Mouse (Mus musculus): ENCODE results near the gene Irf3.
A peak's percentile ranks its signal among the peaks of the same experiment; 100 is the strongest.
"Not testable (repeated sequence)": the region's sequence is repeated elsewhere in the genome, so short reads cannot be mapped to it uniquely, and the experiment has no call there.

The Irf3 gene

GRCm38 (mm10) chr7:45008411-45008810 lies 11.0 kb downstream of the Irf3 start:
- no peak for DNase-seq

- no peak for DNase-seq
These were observed 14.6 kb downstream of the Irf3 start for GRCm38 (mm10) chr7:45012011-45012410.

GRCm38 (mm10) chr7:45012824-45013223 lies 15.4 kb downstream of the Irf3 start:
- DNase-seq = no peak

GRCm38 (mm10) chr7:45013366-45014095 lies 16.1 kb downstream of the Irf3 start:
- no peak for DNase-seq

DNA sequence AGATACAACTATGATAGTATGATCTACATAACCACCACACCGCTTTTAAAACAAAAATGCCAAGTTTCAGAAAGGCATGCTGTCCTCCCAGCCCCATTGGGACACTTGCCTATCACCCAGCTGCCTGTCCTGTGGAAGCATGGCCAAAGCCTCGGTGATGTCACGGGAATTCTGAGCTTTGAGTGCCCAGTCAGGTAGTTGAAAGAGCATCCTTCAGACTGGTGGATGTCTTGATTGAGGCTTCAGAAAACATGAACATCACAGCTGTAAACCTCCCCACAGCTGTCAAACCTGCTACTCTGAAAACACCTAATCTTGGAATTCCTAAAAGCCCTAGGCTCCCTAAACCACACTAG lies 16.6 kb downstream of the Irf3 start:
- no peak for DNase-seq

- DNase-seq = no peak
These were observed 18.0 kb downstream of the Irf3 start for GRCm38 (mm10) chr7:45015344-45015956.

- DNase-seq = peak; percentile 100
These were observed 18.6 kb downstream of the Irf3 start, which contains the start of gene Scaf1 for GRCm38 (mm10) chr7:45015957-45016612. Gene Scaf1 (minus strand): TSS chr7:45016363.

DNA sequence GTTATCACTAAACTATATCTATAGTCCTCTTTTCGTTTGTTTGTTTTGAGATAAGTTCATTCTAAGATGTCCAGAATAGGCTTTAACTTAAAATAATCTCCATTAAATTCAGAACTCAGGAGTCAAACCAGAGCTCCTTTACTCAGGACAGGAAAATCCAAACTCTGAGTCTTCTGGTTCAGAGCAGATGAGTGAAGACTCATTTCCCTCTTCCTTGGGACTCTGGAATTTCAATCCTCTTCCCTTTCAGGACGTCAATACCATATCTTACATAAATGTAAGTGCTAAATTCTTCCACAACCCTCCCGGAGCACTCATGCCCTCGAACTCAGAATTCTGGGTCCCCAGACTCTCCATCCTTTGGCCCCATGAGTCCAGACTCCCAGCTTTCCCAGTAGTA lies 19.3 kb downstream of the Irf3 start:
- DNase-seq = no peak

DNA sequence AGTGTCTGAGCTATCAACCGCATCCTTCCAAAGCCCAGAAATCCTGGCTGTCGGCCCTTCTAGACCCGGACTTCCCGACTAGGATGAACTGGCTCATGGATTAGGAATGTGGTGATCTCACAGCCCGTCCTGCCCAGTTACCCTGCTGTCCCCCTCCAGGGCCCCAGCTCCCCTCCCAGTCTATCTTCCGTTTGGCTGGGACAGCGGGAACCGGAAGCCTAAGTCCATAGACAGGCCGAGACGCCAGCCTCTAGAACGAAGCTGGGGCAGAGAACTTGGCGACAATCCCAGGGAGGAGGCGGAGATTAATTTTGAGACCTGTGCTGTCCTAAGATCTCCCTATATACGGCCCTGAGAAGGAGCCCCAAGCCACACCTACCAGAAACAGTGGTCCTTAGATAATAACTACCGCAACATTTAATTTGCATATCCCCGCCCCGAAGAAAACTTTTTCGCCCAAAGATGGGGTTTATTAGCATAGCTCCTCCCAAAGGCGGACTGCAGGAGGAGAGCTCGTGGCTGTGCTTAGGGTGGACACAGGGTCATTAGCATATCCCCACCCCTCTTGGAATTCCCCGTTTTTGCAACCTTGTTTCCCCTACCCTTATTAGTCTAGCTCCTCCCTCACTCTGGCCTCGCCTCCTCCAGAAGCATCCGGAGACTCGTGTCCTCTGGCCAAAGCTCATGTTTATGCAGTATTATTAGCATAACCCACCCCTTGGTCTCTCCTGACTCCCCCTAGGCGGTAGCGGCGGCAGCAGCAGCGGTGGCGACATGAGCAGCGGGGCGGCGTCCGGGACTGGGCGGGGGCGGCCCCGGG lies 20.0 kb downstream of the Irf3 start, which contains the start of gene Rras:
Gene Rras, plus strand, starts transcription at position 720 of the 820 bp plus-strand sequence.
- peak; percentile 98 for DNase-seq

DNA sequence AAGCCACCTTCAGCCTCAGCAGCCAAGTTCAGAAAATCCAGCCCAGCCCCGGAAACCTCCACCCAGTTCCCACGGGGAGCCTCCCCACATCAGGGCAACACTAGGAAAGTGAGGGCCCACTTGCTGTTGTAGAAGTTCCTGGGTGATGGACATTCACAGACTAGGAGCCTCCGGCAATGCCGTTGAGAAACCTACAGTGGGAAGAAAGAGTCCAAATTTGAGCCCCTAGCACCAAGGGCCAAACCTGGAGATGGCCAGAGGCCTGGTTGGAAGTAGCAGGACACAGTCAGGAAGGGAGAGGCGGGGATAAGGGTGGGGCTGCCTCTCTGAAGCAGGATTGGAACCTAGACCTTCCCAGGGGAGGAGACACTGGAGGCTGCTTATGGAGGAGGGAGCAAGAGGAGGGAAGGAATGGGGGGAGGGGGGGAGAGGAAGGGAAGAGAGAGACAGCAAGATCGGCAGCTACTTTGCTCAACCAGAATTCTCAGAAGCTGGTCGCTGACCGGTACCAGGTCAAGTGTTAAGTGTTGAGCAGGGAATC lies 21.7 kb downstream of the Irf3 start:
- peak; percentile 92 for DNase-seq

DNA sequence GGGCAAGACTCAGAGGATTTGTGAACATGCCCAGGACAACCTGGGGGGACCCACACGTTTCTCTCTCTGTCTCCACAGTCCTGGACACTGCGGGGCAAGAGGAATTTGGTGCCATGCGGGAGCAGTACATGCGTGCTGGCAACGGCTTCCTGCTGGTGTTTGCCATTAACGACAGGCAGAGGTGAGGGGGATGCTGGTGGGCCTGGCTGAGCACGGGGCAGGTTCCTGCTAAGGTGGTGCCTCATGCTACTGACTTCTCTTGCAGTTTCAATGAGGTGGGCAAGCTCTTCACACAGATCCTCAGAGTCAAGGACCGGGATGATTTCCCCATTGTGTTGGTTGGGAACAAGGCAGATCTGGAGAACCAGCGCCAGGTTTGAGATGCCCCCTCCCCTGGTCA lies 22.8 kb downstream of the Irf3 start:
- DNase-seq = no peak

GRCm38 (mm10) chr7:45023711-45024110 lies 26.3 kb downstream of the Irf3 start:
- not testable (repeated sequence) for DNase-seq

- no peak for DNase-seq
These were observed 27.1 kb downstream of the Irf3 start for GRCm38 (mm10) chr7:45024281-45025248.

- DNase-seq = no peak
These were observed 28.3 kb downstream of the Irf3 start for GRCm38 (mm10) chr7:45025601-45026220.

- DNase-seq = no peak
These were observed 28.8 kb downstream of the Irf3 start for GRCm38 (mm10) chr7:45026256-45026655.

DNA sequence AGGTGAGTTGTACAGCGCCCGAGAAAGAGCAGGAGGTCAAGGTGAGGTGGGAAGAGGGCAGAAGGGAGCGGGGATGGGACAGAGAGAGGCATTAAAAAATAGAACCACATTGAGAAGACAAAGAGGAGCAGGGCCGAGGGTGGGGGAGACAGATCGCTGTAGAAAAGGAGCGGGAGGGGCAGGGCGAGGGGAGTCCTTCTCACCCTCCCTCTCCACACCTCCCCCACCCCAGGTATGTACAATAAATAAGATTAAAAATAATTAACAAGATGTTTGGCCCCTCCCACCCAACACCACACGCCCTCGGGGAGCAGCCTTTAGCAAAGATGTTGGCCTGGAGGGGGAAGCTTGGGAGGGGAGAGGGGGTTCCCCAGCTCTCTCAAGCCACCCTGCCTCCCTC lies 30.3 kb downstream of the Irf3 start:
- DNase-seq = no peak

DNA sequence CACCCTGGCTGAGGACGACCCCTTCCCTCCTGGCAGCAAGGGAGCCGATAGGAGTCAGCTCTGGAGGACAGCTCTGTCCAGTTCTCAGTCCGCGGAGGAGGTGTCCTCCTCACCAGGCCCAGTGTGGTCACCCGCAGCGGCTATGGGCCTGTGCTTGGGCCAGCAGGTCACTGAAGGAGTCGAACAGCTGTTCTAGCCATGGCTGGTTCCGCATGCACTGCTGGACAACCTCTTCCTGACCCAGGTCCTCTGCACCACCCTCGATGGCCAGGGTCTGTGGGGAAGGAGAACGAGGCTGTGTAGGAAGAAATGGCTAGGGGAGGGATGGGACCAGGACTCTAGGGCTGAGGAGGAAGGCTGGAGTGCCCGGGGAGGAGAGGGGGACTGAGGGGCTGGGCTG lies 30.9 kb downstream of the Irf3 start:
- DNase-seq = no peak

DNA sequence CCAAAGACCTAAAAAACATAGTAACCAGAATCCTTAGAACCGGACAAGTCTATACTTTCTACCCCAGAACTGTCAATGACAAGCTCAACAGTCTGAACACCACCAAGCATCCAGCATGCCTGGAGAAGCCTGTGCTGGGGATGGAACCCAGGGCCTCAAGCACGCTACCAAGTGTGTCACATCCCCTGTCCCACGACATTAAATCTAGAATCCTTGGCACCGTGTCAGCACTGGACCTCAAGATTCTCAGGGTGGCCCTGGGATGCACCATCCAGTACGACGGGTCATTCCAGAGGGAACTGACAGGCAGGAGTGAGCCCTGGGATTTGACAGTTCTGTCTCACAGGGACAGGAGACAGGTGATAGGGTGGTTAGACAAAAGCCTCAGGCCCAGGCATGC lies 32.5 kb downstream of the Irf3 start:
- DNase-seq = no peak

DNA sequence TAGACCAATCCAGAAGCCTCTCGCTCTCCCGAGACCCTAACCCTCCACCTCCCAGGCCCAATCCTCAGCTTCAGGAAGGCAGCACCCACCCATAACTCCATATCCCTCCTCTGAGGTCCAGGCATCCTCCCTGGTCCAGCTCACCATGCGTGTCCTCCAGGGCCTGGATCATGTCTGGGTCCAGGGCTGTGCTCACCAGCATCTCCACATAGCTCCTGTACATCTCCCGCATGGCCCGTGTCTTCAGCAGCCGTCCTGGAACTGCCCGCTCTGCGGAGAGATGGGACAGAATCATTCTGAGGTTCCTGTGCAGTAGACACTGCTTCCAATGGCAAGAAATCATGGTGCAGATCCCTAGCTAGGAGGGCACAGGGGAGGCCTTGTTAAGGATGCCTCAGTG lies 33.4 kb downstream of the Irf3 start:
- DNase-seq = no peak

- no peak for DNase-seq
These were observed 36.4 kb downstream of the Irf3 start for GRCm38 (mm10) chr7:45033722-45034359.

- DNase-seq = no peak
These were observed 38.2 kb downstream of the Irf3 start for GRCm38 (mm10) chr7:45035631-45036030.
